Mouse (Mus musculus) hindbrain, postnatal 0 days (tissue): ENCODE data around the gene Nwd1. TPM values are rescaled to one million over a fixed set of nuclear protein-coding genes. Genes with fewer than 3 reads are reported as not detected.

ENCODE experiments used
- ATAC-seq: fragments of 200-750 bp; cut with Nextera tagmentation; 2 replicates; pipeline ENCODE4 v1.8.0; 2017; ENCODE audit warnings: mild to moderate bottlenecking, moderate TSS enrichment, moderate library complexity
- DNase-seq: peaks from one replicate; pipeline ENCODE4 v3.0.0-alpha.2; 2015; ENCODE audit warnings: low spot score
- H3K27ac ChIP-seq: fragments of 300-500 bp; sonication (generic); 2 replicates; pipeline ENCODE4 v1.5.1; 2014; ENCODE audit warnings: mild to moderate bottlenecking
- H3K27me3 ChIP-seq: fragments of 300-500 bp; sonication (generic); 2 replicates; pipeline ENCODE4 v1.6.1; 2014; ENCODE audit warnings: low read length, mixed read lengths; ENCODE audit not compliant: insufficient read depth
- H3K36me3 ChIP-seq: fragments of 300-500 bp; sonication (generic); 2 replicates; pipeline ENCODE4 v1.6.1; 2014; ENCODE audit warnings: low read length, mixed read lengths; ENCODE audit not compliant: insufficient read depth
- H3K4me1 ChIP-seq: fragments of 300-500 bp; sonication (generic); 2 replicates; pipeline ENCODE4 v1.6.1; 2014; ENCODE audit warnings: antibody characterized with exemption, low read length, mixed read lengths; ENCODE audit not compliant: insufficient read depth
- H3K4me2 ChIP-seq: fragments of 300-500 bp; sonication (generic); 2 replicates; pipeline ENCODE4 v1.6.1; 2014; ENCODE audit warnings: low read depth, mild to moderate bottlenecking, low read length, moderate library complexity, mixed read lengths
- H3K4me3 ChIP-seq: fragments of 300-500 bp; sonication (generic); 2 replicates; pipeline ENCODE4 v1.5.1; 2014; ENCODE audit warnings: low read length
- H3K9ac ChIP-seq: fragments of 300-500 bp; sonication (generic); replicated peaks from 2 replicates; pipeline ENCODE4 v1.6.1; 2014; ENCODE audit warnings: mild to moderate bottlenecking, low read length, moderate library complexity, mixed read lengths
- H3K9me3 ChIP-seq: fragments of 300-500 bp; sonication (generic); 2 replicates; pipeline ENCODE4 v1.6.1; 2016; ENCODE audit warnings: low read length, mixed read lengths
- CTCF ChIP-seq: IDR thresholded peaks from 2 replicates; pipeline ENCODE4 v1.5.1; 2016; ENCODE audit warnings: antibody characterized with exemption, control low read depth, low read depth
- WGBS: fragments of 180-500 bp; shearing (Covaris S2); extraction: QIAGEN DNeasy Blood & Tissue Kit; methylation state at CpG from one replicate; pipeline ENCODE4 v1.1.7; 2014; 5-methylcytosine and 5-hydroxymethylcytosine counted together
- microRNA-seq, 2 experiments: library from miRNA; unstranded; fragments of <30 nt; microRNA quantifications; one replicate each; pipeline ENCODE4; 2016
- polyA plus RNA-seq: library from polyadenylated mRNA; unstranded; fragments of >200 nt; fragmentation: Nextera tagmentation; extraction: Ambion mirVana; gene quantifications from 2 replicates; pipeline ENCODE4 v1.2.1, GENCODE M21; 2015
- total RNA-seq: library from RNA; depleted of rRNA; stranded (reverse); fragments of >200 nt; gene quantifications from 2 replicates; pipeline ENCODE4 v1.2.3, GENCODE M21; 2014; rRNA removed

Gene Nwd1
- total and polyA plus RNA-seq, 2 experiments from 2014 or later: 3.1 to 50.7 TPM

DNA sequence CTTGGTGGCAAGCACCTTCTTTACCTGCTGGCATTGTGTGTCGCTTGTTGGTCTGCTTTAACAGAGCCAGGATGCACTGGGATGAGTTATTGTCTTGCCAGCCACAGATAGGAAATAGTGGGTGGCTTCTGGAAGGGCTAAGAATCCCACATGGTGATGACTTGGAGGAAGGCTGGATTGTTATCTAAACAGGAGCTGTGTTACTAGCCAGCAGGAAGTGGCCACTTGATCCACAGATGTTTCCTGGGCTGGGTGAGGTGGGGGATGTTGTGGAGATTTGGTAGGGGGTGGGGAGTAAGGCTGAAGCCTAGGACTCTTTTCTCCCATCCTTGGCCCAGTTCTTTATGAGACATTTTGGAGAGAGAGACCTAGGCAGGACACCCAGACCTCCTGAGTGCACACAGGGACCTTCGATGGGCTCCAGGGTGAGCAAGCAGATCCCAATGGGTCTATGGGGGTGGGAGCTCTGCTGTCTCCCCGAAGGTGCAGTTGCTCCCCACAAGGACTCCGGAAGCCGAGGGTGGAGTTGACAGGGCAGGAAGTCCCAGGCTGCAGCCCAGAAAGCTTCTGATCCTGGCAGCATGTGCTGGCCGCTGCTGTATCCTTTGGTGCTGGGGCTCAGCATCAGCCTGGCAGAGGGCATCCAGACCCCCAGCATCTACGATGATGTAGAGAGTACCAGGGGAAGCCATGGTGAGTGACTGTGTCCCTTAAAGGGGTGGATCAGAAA, 115.0 kb downstream of the Nwd1 start, which contains the start of gene F2rl3:
Gene F2rl3 (plus strand): TSS at position 559 of the 730 bp plus-strand sequence.
- DNase-seq: no peak
- Histone ChIP-seq H3K4me3 (no peak within 1 kb of the TSS), H3K9ac (no peak within 1 kb of the TSS), H3K36me3 (peaks cover 11% of the 10 kb centered on the region; the same call in 1 of the 2 replicates), H3K9me3 (no peaks in the 10 kb centered on the region), H3K27ac (no peak within 1 kb of the TSS), H3K4me2 (no peak within 1 kb of the TSS), H3K4me1 (no peaks in the 10 kb centered on the region), H3K27me3 (no peaks in the 10 kb centered on the region)
- 86% methylated on average over 7 of the region's 7 CpGs for WGBS
- no peak for ATAC-seq
- no peak for TF ChIP-seq CTCF

DNA sequence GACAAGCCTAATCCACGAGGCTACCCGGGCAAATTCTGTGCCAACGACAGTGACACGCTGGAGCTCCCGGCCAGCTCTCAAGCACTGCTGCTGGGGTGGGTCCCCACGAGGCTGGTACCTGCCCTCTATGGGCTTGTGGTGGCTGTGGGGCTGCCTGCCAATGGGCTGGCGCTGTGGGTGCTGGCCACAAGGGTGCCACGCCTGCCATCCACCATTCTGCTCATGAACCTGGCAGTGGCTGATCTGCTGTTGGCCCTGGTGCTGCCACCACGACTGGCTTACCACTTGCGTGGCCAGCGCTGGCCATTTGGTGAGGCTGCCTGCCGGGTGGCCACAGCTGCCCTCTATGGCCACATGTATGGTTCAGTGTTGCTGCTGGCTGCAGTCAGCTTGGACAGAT, 115.8 kb downstream of the Nwd1 start:
- no peak for DNase-seq
- no peak overlapping the region for H3K4me2 ChIP-seq
- no peak overlapping the region for H3K27ac ChIP-seq
- 90% methylated on average over 12 of the region's 12 CpGs for WGBS
- peaks cover 3% of the 10 kb centered on the region; the same call in 1 of the 2 replicates for H3K36me3 ChIP-seq
- no peak overlapping the region for H3K4me3 ChIP-seq
- no peaks in the 10 kb centered on the region for H3K27me3 ChIP-seq
- no peaks in the 10 kb centered on the region for H3K9me3 ChIP-seq
- no peak for ATAC-seq
- no peaks in the 10 kb centered on the region for H3K4me1 ChIP-seq
- no peak for TF ChIP-seq CTCF
- H3K9ac ChIP-seq: no peak overlapping the region

DNA sequence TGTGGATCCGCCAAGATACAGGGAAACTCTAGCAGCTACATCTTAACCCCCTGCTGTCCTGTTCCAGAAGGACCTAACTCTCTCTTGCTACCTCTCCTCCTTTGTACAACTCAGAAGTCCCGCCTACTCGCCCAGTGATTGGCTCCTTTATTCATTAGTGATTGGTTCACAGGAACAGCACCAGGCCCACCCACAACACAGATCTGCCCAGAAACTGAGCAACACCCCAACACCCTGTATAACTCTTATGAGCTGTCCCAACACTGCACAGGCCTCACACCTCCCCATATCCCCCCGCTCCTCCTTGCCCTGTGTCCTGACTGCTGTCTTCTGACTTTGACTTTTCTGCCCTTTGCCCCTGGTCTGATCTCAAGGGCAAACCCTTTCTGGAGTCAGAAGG, 119.2 kb downstream of the Nwd1 start:
- no peak for TF ChIP-seq CTCF
- no peak for ATAC-seq

DNA sequence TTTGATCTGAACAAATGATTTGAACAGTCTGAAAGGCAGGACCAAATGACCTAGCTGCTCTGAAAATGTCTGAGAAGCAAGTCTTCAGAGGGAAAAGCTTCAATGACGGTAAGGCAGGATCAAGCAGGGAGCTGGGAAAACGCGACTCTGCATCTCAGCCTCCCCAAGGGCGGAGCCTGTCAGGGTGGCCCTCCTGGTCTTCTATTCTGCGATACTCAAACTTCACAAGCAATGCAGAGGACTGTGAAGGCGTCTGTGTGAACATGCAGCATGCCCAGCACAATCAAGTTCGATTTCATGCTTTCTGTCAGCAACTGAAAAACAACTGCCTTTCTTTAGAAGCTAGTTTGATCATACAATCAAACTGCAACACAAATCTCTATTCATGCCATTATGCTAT, 120.3 kb downstream of the Nwd1 start:
- no peak overlapping the region for H3K4me3 ChIP-seq
- WGBS: 16% methylated on average over 7 of the region's 7 CpGs
- H3K9me3 ChIP-seq: no peaks in the 10 kb centered on the region
- no peak overlapping the region for H3K4me2 ChIP-seq
- ATAC-seq: 0 out of 2 replicates have a peak, but pooled peaks have one; percentile 48
- no peak overlapping the region for H3K27ac ChIP-seq
- H3K36me3 ChIP-seq: no peaks in the 10 kb centered on the region
- H3K9ac ChIP-seq: no peak overlapping the region
- DNase-seq: no peak
- no peaks in the 10 kb centered on the region for H3K27me3 ChIP-seq
- H3K4me1 ChIP-seq: no peaks in the 10 kb centered on the region
- TF ChIP-seq CTCF: no peak

More for the DNA sequence above, 119.2 kb downstream of the Nwd1 start:
- no peak for DNase-seq
- H3K4me2 ChIP-seq: no peak overlapping the region
- H3K9ac ChIP-seq: no peak overlapping the region
- H3K27ac ChIP-seq: no peak overlapping the region
- WGBS: 72% methylated on average over 4 of the region's 4 CpGs
- H3K4me3 ChIP-seq: no peak overlapping the region
- no peaks in the 10 kb centered on the region for H3K4me1 ChIP-seq
- H3K36me3 ChIP-seq: no peaks in the 10 kb centered on the region
- no peaks in the 10 kb centered on the region for H3K9me3 ChIP-seq
- no peaks in the 10 kb centered on the region for H3K27me3 ChIP-seq

Small RNAs within 50 kb of the gene (microRNA-seq; reads per million reads assigned to microRNA genes)
- gene Gm26237: 0 reads per million in 2 experiments

Other genes starting within 250 kb of the Nwd1 start
- gene Eps15l1, start 225.3 kb upstream of the Nwd1 start, total RNA-seq: 49.6 and 66.0 TPM in 2 replicates
- 43.4 and 45.5 TPM in 2 replicates for gene Eps15l1, start 225.3 kb upstream of the Nwd1 start, polyA plus RNA-seq
- 0.40 and 0.42 TPM in 2 replicates for gene Calr3, start 202.8 kb upstream of the Nwd1 start, total RNA-seq
- gene Calr3, start 202.8 kb upstream of the Nwd1 start, polyA plus RNA-seq: 1.4 and 1.9 TPM in 2 replicates
- 8.6 and 11.3 TPM in 2 replicates for gene 1700030K09Rik, start 202.8 kb upstream of the Nwd1 start, total RNA-seq
- gene 1700030K09Rik, start 202.8 kb upstream of the Nwd1 start, polyA plus RNA-seq: 13.1 and 13.2 TPM in 2 replicates
- gene Cherp, start 171.5 kb upstream of the Nwd1 start, total RNA-seq: 27.0 and 90.6 TPM in 2 replicates
- 37.3 and 40.3 TPM in 2 replicates for gene Cherp, start 171.5 kb upstream of the Nwd1 start, polyA plus RNA-seq
- 57.3 and 65.8 TPM in 2 replicates for gene Slc35e1, start 154.1 kb upstream of the Nwd1 start, total RNA-seq
- 12.5 and 12.9 TPM in 2 replicates for gene Slc35e1, start 154.1 kb upstream of the Nwd1 start, polyA plus RNA-seq
- gene Med26, start 98.4 kb upstream of the Nwd1 start, total RNA-seq: 12.4 and 15.2 TPM in 2 replicates
- gene Med26, start 98.4 kb upstream of the Nwd1 start, polyA plus RNA-seq: 14.0 and 15.5 TPM in 2 replicates
- 94.4 and 106 TPM in 2 replicates for gene Smim7, start 75.6 kb upstream of the Nwd1 start, total RNA-seq
- gene Smim7, start 75.6 kb upstream of the Nwd1 start, polyA plus RNA-seq: 143 and 154 TPM in 2 replicates
- gene Tmem38a, start 74.7 kb upstream of the Nwd1 start, total RNA-seq: 63.4 and 71.8 TPM in 2 replicates
- 42.4 and 47.7 TPM in 2 replicates for gene Tmem38a, start 74.7 kb upstream of the Nwd1 start, polyA plus RNA-seq
- gene Sin3b, start 76.6 kb downstream of the Nwd1 start, total RNA-seq: 259 and 269 TPM in 2 replicates
- 245 and 250 TPM in 2 replicates for gene Sin3b, start 76.6 kb downstream of the Nwd1 start, polyA plus RNA-seq
- 0.68 and 1.5 TPM in 2 replicates for gene F2rl3, start 115.2 kb downstream of the Nwd1 start, total RNA-seq
- gene F2rl3, start 115.2 kb downstream of the Nwd1 start, polyA plus RNA-seq: 0.20 and 0.29 TPM in 2 replicates